Mouse (Mus musculus): ENCODE data around the gene Ppp2r2c. TPM values are rescaled to one million over a fixed set of nuclear protein-coding genes. Genes with fewer than 3 reads are reported as not detected.
A peak's percentile ranks its signal among the peaks of the same experiment; 100 is the strongest.
"Not testable (repeated sequence)": the region's sequence is repeated elsewhere in the genome, so short reads cannot be mapped to it uniquely, and the experiment has no call there.

Gene Ppp2r2c
- total RNA-seq, 2 experiments from 2014 or later = 4.0 to 6.6 TPM

DNA sequence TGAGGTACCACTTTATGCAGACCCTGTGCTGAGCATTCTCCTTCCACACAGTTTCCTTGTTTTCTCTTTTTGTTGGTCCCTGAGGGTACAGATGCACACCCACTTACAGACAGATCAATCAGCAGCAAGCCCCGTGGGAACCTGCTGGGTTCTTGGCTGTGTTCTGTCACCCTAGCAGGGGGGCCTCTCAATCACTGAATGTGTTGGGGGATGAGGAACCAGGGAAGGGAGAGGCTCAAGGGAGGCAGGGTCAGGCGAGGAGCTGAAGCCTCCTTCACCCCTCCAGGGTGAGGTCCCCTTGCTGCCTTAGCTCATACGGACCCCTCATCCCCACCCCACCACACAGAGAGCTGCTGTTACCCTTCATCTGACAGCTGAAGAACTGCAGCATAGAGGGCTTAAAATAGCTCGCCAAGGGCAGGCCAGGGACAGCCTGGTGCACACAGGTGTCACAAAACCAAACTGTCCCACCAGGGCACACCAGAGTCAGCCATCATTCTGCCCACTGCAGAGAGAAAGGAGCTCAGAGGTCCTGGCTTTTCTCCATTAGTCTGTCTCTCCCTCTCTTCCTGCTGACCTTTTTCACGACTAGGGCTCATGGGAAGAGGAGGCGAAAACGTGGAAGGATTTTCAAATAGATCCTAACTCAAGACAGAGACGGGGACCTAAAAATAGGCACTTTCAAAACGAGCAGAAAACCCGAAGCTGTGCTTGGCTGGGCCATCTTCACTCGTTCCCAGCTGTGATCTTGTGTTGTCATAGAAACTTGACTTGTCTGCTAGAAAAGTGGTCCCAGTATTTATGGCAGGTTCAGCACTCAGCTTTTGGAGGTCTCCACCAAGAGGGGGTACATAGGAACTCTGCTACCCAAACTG lies 55.8 kb downstream of the Ppp2r2c start:
- DNase-seq = no peak

DNA sequence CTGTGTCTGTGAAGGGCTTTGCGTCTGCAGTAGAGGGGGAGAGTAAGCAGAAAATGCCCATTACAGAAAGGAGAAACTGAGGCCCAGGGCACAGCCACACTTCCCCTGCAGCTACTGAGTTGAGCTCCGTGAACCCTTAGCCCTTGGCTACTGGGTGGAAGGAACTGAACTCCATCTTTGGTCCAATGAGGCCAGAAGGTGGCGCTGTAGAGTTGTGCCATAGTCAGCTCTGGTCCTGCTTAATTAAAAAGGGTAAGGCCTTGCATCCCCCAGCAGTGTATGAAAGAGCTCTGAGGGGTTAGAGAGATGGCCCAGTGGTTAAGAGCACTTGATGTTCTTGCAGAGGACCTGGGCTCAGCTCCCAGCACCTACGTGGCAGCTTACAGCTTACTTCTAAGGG lies 60.4 kb downstream of the Ppp2r2c start:
- DNase-seq = peak; percentile 30 to 49

DNA sequence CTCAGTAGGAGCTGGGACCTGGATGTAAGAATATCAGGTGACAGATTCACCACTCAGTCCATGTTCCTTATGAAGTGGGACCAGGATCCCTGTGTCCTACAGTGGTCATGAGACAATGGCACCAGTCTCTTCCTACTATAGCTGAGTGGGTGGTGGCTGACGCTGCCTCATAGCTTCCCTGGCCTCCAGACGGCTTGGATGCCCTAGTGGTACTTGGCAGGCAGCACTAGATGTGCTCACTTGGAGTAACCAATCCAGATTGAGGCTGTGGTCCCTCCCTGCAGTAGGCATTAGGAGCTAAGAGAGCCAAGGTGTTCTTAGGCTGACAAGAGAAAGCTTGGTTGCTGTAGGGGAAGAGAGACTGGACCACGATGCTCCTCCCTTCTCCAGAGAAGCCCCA lies 61.1 kb downstream of the Ppp2r2c start:
- DNase-seq = no peak

DNA sequence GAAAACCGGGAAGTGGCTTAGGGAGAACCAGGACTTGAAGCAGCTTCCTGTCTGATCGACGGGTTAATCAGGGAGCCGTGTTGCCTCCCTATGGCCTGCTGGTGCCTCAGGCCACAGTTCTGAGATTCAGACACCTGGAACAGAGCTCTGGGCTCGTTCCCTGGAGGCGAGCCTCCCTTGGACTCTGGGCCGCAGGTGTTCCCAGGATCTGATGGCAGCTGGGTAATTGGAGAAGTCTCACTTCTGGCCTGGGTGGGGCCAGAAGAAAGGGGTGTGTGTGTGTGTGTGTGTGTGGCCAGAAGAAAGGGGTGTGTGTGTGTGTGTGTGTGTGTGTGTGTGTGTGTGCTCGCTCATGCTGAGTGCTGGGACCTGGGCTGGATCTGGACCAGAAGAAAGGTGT lies 65.1 kb downstream of the Ppp2r2c start:
- DNase-seq = no peak

DNA sequence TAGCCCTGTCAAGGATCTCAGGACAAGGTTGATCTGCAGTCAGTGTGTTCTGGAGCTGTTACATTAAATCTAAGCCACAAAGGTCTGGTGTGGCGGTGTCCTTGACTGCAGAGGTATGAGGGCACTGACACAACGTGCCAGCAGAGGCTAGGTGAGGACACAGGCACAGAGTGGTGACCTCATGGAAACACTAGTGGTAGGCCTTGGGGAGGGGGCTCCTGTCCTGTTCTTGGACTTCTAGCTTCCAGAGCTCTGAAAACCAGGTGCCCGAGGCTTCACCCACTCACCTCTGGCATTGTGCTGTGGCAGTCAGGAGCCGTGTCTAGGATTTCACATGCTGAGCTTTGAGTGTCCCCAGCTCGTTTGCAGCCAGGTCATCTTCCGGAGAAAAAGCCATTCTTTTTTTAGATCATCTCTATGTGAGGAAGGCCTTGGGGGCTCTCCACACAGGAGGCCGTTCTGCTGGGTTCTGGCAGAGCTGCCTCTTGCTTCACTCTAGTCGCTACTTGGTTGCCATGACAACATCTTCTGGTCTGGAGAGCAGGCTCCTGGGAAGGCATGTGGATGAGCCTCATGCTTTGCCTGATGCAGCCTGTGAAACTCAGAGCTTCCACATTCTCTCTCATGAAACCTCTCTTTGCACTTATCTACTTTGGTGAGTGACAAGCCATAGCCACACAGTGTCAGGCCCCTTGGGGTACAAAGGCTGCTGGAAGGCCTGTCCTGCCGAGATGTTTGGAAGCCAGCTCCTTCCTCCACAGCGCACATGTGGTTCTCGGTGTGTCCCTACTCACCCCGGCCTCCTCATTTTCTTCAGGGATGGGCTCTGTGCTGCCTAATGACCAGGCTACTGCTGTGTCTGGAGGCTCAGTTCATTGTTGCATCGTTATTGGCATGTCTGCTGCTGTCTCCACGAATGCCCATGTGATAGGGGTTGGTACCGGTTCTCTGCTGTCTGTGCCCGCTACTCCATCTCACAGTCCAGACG lies 67.5 kb downstream of the Ppp2r2c start:
- peak; percentile 13 to 22 for DNase-seq

DNA sequence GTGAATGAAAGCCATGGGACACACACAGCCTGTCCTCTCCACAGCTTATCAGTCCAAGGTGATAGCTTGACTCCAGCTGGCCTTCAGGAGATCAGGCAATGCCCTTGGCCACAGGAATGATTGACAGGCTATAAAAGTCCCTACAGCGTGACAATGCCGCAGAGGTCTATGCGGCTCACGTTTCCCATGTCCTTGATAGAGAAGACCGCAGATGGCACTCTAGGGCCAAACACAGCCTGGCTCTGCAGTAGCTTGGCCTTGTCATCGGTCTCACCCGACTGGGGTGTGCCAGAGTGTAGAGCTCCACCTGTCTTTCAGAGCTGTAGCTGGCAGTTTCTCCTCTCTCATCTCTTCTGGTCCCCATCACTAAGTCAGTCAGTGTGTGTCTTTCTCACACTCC lies 68.2 kb downstream of the Ppp2r2c start:
- peak; percentile 15 to 30 for DNase-seq

DNA sequence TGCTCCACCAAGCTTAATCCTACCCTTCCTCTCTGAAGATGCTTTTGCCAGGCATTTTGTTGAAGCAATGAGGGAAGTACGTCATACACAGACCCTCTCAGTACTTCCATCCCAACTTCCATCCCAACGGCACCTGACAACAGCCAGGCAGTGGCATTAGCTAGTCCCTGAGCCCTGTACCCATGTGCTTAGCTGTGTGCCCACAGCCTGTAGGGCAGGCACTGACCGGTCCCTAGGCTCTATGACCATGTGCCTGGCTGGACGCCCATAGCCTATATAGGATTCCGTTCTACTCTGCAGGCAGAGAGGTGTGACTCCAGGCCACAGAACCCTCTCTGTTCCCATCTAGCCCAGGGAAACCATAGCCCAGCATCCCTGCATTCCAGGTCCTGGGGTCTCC lies 69.7 kb downstream of the Ppp2r2c start:
- DNase-seq = no peak

DNA sequence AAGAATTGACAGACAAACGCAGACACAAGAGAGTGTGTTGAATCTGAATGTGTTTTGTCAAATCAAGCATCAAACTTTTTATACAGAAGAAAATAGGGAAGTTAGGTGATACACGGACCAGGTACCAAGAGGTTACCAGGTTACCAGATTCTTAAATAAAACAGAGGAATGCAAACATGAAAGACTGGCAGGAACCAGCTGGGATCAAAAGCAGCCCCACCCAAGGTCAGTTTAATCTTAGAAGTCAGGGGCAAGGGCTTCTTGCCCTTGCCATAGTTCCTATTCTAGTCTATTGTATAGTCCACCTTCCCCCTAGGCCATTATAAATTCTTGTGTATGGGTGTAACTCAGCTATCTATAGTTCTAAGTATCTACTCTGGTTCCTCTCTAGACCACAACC lies 70.7 kb downstream of the Ppp2r2c start:
- DNase-seq = not testable (repeated sequence)

DNA sequence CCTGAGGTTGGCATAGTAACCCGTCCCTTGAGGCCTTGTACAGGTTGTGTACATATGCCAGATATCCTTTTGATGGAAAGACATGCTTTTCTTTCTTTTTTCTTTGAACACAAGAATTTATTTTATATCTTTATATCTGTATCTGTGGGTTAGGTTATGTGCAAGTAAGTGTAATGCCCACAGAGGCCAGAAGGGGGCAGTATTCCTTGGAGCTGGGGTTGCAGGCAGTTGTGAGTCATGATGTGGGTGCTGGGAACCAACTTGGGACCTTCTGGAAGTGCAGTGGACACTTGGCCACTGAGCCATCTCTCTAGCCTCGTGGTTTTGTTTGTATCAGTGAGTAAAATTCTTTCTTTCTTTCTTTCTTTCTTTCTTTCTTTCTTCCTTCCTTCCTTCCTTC lies 74.1 kb downstream of the Ppp2r2c start:
- no peak for DNase-seq

DNA sequence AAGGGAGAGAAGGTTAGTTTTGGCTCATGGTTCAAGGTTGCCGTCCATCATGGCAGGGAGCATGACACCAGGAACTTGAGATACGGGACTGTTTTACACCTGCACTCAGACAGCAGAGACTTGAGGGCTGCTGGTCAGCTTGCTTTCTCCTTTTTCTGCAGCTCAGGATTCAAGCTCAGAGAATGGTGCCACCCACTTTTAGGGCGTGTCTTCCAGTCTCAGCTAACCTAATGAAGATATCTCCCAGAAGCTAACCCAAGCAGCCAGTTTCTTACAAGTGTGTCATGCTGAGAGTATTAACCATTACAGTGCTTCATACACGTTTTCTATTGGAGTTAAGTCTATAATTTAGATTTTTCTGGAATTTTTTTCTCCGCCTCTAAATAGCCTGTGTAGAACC lies 76.2 kb downstream of the Ppp2r2c start:
- DNase-seq = no peak

DNA sequence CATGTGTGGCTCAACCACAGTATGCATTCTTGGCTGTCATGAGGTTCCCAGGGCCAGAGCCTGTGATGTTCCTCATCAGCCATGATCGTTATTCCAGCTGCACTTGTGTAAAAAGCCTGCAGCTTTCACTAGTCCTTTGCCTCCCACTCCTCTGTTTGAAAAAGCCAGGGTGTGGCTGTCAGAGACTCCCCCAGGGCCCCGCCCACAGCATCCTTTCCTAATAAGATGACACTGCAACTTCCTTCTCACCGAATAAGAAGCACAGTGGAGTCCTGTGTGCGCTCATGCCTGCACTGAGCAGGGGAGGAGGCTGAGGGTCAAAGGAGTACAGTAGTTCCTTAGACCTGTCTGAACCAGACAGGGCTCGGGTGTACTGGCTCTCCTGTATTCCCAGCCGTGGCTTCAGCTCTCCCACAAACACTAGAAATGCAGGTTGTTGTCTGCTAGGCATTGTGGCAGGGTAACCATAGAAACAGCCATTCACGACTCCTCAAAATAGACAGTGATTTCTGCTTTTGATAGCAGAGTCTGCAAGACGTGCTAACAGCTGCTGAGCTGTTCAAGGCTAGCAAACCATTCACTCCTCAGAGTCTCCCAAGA lies 76.9 kb downstream of the Ppp2r2c start:
- no peak for DNase-seq

DNA sequence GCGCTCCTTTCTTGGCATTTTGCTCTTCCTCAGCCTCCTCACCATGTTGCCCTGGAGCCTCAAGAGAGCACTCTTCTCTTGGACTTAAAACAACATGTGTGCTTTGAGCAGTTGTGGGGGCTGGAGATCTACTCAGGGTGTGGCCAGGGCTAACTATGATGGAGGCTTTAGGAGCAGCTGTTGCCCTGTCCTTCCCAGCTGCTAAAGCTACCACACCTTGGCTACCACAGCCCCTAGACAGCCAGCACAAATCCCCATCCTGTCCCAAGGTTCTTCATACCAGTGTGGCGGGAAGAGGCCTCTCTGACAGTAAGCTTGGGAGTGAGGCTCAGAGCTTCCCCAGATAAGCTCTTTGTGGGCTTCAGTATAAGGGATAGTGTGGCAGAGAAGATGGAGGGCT lies 77.4 kb downstream of the Ppp2r2c start:
- DNase-seq = no peak

DNA sequence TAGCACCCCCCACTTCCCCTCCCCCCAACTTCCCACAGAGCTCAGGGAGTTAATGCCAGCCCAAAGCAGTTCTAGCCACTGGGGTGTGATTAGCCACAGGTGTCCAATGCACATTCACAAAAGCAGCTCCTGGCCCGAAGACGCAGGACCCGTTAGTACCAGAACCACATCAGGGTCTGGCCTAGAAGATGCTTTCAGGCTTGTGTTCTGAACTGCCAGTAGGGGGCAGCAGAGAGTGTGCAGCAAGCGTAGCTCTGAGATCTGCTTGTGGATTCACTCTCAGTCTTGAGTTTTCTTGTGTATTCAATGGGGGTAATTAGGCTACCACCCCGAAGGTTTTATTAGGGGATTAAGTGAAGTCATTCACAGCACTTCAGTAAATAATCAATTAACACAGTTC lies 78.1 kb downstream of the Ppp2r2c start:
- peak; percentile 49 to 78 for DNase-seq

DNA sequence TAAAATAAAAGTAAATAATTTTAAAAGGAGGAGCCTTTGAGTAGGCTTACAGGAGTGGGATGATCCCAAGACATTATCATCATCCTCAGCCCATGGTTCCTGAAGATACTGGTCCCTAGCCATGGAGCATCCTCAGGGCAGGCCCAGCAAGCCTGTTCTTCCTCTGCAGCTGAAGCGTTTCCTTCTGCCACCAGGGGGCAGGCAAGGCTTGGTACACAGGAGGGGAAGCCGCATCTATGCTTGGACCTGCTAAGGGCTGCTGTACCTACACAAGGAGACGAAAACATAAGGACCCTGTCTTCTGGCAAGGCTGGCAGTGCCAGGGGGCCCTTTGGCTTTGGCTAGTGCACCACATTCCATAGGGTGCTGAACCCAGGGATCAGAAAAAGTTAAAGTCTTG lies 80.5 kb downstream of the Ppp2r2c start:
- DNase-seq = peak; percentile 80 to 85

DNA sequence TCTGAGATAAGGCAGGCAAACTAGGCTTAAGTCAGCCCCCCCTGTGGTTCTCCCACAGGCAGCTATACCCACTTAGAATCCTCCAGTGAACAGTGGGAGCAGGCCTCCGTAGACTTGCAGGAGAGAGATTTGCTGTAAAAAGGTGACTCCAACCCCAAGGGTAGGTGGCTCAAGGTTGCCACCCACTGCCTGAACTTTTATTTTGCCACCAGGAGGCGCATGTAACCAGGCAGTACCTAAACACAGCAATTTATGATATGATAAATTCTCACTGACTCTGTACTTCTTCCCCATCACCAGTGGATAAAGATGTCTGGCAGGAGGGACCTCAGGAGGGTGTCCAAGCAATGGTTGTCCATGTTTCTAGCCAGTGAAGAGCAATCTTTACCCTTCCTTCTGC lies 82.6 kb downstream of the Ppp2r2c start:
- DNase-seq = peak; percentile 22 to 30

DNA sequence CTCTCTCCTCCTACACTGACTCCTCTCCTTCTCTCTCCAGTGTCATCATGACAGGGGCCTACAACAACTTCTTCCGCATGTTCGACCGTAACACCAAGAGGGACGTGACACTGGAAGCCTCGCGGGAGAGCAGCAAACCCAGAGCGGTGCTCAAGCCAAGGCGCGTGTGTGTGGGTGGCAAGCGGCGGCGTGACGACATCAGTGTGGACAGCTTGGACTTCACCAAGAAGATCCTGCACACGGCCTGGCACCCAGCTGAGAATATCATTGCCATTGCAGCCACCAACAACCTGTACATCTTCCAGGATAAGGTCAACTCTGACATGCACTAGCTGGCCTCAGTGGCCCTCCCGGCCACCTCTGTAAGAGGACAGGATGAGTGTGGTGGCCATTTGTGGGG lies 84.0 kb downstream of the Ppp2r2c start:
- no peak for DNase-seq

DNA sequence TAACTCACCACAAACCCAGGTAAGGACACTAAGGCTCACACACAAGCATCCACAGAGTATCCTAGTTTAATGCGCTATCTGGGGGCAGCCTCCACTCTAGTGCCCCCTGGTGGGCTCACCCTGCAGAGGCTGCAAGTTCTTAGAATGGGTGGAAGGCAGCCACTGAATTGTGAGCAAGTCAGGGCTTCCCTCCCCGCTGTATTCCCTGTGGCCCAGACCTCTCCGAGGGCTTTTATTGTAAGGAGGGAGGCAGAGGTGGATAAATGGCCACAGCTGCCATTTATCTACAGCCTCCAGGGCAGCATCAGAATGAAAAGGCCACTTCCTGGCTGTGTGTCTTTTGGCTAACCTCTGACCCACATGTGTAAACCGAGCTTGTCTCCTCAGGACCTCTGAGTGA lies 87.1 kb downstream of the Ppp2r2c start:
- DNase-seq = peak; percentile 55 to 65

DNA sequence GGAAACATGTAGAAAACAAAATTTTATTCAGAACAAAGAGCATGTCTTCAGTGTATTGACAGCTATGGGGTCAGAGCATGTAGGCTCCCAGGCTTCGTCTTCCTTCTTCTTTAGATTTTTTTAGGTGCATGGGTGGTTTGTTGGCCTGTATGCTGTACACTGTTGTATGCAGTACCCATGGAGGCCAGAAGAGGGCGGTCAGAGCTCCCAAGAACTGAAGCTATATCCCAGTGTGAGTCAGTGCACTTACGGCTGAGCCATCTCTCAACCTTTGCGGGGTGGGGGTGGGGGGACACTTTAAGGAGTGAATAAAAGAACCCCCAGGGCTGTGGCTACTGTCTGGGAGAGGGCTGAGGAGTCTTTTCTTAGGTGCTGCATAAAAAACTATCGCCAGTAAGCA lies 90.5 kb downstream of the Ppp2r2c start:
- peak; percentile 76 to 78 for DNase-seq

DNA sequence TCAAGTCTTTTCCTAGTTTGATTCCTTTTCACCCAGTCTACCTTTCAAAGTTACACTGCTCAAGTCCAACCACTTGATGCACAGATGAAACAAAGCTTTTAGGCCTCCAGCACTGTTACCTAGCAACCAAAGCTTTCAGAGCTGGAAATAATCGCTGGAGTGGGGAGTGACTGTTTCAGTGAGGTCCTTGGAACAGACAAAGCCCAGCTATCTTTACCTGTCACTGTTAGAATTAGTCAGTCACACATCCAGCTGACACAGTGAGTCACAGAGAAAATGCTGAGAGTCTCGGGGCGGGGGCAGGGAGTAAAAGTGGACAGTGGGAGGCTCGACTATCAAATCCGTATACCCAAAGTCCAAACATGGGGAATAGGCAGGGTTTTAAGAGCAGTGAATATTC lies 92.2 kb downstream of the Ppp2r2c start:
- peak; percentile 20 to 33 for DNase-seq

DNA sequence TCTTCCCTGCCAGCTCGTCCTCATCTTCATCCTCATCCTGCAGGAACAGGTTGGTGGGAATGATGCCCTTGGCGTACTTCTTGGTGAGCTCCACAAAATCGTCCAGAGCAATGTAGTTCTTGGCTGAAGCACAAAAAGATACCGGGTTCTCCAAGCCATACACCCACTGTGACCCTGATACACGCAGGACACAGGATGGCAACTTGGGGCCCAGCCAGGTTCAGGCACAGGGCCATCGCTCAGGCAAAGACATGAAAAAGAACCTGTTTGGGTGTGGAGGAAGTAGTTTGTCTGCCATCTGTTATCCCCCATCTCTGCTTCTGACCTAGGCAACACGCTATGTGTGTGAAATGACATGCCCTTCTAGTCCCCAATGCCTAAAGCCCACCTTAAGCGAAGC lies 103.3 kb downstream of the Ppp2r2c start:
- DNase-seq = no peak

DNA sequence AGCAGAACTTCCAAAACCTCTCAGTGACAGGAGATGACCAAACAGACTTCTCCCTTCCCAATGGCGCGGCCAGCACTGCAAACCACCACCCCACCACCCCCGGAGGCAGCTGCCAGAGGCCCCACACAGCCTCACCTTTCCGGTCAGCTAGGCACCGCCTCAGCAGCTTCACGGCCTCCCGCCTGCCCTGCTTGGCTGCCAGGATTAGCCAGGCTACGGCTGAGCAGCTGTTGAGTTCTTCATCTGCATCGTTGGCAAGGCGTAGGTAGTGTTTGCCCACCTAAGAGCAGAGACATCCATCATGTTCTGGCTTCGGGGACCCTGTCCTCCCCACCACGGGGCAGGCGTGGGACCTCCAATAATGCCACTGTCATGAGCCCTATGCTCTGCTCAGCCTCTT lies 107.0 kb downstream of the Ppp2r2c start:
- no peak for DNase-seq

DNA sequence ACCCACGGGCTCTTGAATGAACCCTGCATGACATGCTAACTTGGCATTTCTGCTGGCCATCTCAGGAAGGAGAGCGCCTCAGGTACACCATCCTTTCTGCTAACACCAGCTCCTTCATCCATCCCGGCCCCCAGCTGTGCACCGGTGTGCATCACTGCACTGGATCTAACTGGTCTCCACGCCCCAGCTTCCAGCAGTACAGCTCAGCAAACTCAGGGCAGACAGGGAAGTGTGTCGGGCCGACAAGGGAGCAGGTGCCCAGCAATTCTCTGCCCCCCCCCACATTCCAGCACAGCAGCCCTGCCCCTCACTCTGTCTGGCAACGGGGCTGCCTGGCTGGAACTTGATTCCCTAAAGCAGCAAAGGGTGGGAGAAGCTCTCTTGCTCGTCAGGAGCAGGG lies 109.5 kb downstream of the Ppp2r2c start:
- DNase-seq = no peak

DNA sequence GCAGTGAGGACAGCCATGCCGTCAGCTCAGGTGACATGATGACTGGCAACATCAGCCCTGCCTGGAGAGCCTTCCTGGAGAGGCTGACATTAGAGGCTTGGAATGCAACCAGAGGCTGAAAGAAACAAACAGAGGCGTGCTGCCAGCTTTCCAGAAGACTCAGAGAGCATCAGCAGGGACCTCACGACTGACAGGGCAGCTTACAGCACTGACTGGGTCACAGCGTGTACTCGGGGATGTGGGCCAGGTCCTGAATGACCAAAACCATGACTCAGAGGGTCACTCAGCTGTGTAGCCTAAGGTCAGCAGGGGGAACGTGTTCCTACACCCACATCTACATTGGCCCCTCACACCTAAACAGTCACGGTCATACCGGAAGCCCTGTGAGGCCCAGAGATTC lies 110.7 kb downstream of the Ppp2r2c start:
- DNase-seq = peak; percentile 51 to 58

All from adrenal gland, postnatal 36 days (tissue).